Mouse (Mus musculus) left cerebral cortex, postnatal 4 days (tissue): ENCODE data around the gene Slc9a9. TPM values are rescaled to one million over a fixed set of nuclear protein-coding genes. Genes with fewer than 3 reads are reported as not detected.

Experiments
- DNase-seq: peaks from one replicate; pipeline ENCODE4 v3.0.0-alpha.2; 2022
- intact Hi-C: fragments of 180-260 bp; cut with DNase I; formaldehyde crosslinking; loops from one replicate; pipeline ENCODE4 v1.15.1; 2025
- total RNA-seq, 2 experiments: library from RNA; stranded (reverse); gene quantifications; 2 replicates each; pipeline ENCODE4 v1.2.3; 2021

The Slc9a9 gene
- total RNA-seq, 2 experiments from 2014 or later, result 11.0 to 11.9 TPM

DNA sequence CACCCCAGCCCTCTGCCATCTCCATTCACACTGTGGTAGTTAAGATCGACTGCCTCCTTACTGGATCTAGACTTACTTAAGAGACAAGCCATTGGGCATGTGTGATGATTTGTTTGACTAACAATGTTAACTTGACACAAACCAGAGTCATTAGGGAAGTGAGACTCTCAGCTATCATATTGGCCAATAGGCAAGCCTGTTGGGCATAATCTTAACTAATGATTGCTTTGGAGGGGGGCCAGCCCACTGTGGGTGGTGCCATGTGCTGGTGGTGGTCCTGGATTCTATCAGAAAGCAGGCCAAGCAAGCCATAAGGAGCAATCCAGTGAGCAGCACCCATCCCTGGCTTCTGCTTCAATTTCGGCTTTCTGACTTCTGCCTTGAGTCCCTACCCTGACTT, 398.8 kb downstream of the Slc9a9 start:
- DNase-seq, result no peak
- intact Hi-C loops, result no loop called here

DNA sequence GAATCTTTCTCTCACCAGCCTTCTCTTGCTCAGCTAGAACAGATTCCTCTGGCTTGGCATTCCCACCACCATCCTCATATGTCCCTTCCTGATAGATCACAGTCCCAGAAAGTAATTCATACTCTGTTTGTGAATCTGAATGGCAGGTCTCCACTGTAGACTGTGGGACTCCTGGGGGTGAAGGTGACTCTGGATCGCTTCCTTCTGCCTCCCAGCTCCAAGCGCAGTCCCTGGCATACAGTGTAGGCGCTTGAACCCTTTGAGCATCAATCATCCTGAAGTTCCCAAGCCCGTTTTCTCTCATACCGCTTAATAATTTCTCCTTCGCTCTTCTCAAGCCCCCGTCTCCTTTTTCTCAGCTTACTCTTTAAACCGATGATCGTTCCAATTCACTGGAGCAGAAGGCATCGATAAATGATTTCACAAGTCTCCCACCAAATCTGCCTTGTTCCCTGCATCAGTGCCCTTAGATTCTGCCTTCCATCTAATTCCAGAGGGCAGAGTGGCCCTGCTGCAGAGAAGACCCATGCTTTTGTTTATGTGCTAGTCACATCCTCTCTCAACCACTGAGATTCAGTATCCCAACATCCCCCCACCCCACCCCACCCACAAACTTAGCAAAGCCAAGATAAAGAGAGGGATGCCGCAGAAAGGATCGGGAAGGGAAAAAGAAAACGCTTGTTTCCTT, 401.3 kb downstream of the Slc9a9 start:
- intact Hi-C loops, result loop anchor here (10.0 kb wide), 1 partner anchor 334 kb away; the partner anchor contains the start of gene Chst2
- no peak for DNase-seq

DNA sequence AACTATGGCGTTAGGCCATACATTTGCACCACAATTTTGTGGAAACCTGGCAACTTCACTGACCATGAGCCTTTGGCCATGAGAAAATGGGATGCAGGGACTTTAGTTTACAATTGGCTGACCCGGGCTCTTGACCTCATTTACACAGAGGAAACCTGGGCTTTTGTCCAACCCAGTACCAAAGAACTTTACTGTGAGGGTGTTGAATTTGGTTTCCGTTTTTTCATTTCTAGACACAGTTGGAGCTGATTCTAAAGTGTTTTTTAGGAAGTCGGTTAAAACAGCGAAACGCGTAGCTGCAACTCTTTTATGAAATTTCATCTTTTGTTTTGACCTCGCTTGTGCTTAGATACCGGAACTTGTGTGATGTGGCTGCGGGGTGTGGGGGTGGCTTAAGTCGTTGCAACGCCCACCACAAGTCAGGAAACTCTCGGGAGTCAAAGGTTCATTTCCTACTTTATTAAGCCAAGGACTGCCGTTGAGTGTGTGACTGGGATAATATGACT, 402.8 kb downstream of the Slc9a9 start:
- DNase-seq, result no peak
- intact Hi-C loops, result loop anchor here (10.0 kb wide), 1 partner anchor 332 kb away; the partner anchor contains the start of gene Chst2

DNA sequence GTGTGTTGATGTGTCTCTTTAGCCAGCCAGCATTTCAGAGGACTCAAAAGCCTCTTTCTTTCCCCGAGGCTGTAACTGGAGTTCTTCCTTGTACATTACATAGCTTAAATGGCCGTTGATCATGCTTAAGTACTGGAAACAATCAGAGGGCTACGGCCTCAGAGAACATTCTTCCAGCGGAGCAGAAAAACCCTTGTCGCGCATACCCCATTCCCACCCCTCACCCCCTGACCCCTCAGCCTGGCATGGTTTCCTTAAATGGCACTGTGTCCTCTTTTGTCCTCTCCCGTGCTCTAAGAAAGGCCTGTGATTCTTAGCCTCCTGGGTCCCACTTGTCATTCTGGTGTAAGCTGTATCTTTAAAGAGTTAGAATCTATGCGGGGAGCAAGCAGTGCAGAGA, 404.0 kb downstream of the Slc9a9 start:
- intact Hi-C loops, result loop anchor here (10.0 kb wide), 1 partner anchor 331 kb away; the partner anchor contains the start of gene Chst2
- DNase-seq, result no peak

DNA sequence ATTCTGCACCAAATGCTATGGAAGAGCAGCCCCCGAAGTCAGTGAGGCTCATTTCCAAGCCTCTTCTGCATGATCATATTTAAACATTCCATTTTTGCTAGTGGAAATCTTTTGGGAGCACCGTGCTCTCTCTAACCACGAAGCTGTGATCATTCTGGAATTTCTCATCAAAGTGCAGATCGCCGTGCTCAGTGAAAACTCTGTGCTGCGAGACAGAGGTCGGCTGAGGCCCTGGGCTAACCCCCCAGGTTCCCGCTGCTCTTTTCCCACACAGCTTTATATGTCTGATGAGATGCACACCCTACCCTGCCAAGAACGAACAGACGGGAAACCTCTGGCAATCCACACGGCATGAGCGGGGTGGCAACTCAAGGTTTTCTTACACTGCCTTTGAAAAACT, 406.1 kb downstream of the Slc9a9 start:
- intact Hi-C loops, result loop anchor here (10.0 kb wide), 1 partner anchor 329 kb away; the partner anchor contains the start of gene Chst2

DNA sequence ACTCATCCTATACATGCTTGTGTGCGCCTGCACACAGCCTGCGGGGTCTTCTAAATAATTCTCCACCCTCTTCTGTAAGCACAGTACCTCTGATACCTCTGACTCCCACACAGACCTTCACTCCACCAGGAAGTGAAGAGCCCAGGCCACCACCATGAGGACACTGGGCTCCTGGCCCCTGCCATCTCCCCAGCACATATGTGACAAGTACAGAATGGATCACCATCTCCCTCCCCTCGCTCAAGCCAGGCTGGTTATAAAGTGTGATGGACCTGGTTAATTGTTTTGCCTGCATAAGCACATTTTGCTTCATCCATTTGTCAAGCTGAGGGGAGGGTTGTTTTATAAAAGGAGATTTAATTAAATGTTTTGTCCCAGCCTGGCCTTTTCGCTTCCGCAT, 408.2 kb downstream of the Slc9a9 start:
- intact Hi-C loops, result loop anchor here (10.0 kb wide), 1 partner anchor 327 kb away; the partner anchor contains the start of gene Chst2
- DNase-seq, result no peak

More for the DNA sequence above, 406.1 kb downstream of the Slc9a9 start:
- DNase-seq, result peak; percentile 32

DNA sequence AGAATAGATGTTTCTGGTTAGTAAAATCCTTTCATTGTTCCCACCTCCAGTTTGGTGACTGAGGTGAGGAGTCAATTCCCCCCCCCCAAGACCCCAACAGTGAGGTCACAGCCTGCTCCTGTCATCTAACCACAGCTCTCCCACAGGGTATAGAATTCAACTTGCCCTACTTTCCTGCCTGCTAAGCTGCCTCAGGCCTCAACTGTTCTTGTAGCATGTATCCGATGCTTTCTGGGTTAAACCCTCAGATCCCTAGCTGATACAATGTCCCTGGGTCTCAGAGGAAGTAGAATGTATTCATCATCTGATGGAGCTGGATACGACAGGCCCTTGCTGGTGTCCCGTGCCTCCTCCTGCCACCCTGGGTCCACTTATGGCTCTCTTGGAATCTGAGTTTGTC, 408.9 kb downstream of the Slc9a9 start:
- intact Hi-C loops, result loop anchor here (10.0 kb wide), 1 partner anchor 326 kb away; the partner anchor contains the start of gene Chst2

DNA sequence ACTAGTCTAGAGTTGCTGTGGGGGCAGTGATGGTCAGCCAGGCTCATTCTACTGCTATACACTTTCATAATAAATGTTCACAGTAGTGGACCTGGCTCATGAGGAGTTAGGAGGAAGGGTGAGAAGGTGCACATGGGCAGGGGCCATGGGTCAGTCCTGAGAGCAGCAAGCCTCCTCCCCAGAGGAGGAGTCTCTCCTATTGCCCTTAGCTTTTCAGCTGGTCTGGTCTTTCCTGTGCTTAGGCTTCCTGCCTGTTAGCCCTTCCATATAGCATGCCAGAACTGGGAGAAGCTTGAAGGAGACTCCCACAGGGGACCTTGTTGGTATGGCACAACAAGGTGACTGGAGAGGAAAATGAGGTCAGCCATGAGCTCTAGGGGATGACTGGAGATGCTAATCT, 410.2 kb downstream of the Slc9a9 start:
- intact Hi-C loops, result loop anchor here (10.0 kb wide), 1 partner anchor 325 kb away; the partner anchor contains the start of gene Chst2
- DNase-seq, result no peak

More for the DNA sequence above, 408.9 kb downstream of the Slc9a9 start:
- no peak for DNase-seq

DNA sequence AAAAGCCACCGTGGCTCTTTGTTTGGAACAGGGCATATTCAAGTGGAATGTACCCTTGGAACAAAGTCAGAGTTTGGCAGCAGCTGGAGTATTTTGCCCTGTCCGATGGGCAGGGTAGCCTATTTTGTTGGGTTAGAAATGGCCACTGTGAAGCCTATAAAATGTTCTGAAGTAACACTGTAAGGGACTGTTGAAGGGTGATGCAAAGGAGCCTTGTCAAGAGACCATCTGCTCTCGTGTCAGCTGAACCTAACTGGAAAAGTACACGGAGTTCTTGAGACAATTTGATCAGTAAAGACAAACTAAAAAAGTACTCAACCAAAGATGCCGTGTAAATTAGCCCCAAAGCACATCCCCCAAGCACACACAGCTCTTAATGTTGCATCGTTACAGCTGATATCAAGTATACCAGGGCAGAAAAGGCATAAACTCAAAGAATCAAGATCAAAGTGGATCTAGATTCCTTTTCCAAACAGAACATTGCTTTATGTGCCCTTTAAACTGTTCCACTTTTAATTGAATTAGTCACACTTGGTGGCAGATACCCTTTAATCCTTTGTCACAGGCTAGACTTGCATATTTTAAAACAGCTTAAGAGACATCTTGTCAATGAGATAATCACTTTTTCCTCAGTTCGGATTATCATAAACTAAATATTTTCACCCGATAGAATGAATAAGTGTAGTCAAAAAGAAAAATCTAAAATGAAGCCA, 416.6 kb downstream of the Slc9a9 start:
- no peak for DNase-seq
- intact Hi-C loops, result no loop called here

DNA sequence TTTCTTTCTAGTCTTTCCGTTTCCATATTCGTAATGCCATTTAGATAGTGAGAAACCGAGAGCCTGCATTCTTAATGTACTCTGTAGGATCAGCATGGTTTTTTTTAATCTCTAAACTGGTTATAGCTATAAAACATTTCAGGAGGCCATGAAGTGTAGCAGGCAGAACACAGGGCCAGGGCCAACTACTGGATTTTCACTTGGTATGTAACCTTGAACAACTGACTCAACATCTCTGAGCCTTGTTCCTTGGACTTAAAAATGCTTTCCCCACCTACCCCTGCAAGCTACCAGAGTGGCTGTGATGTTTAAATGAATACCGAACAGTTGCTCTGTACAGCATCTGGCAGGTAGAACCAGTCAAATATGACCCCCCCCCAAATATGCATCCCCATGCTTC, 418.5 kb downstream of the Slc9a9 start:
- intact Hi-C loops, result no loop called here

DNA sequence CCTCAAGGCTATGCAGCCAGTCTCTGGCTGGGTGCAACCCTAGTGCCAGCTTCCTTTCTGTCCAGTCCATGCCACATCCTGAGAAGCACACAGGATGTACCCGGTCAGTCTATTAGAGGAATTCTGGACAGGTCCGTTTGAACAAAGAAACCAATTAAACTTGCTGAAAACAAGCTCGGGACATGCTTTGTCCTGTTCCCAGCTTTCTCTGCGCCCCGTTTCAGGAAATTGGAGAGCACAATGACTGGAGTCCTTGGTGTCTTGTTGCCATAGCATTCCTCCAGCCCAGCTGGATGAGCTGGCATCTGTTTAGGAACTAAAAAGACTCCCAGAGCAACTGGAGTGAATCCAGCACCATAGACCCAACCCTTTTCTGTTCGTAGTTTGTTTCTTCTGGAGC, 419.3 kb downstream of the Slc9a9 start:
- intact Hi-C loops, result no loop called here
- DNase-seq, result peak; percentile 38

More for the DNA sequence above, 418.5 kb downstream of the Slc9a9 start:
- DNase-seq, result no peak

DNA sequence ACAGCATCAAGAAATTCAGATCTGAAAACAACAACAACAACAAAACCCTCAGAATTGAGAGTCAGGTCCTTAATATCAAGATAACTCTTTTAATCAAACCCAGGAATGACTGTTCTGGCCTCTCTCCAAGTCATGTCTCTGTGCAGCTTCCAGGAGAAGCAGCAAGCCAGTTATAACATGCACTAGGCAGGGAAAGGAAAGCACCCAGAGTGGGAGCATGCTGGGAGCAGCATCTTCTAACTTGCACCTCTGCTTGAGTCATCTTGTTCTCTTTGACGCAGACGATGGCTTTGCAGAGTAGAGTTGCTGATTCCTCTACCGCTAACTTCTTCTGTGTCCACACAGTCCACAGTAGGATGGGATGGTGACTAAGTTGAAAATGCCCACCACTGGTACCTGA, 426.8 kb downstream of the Slc9a9 start:
- intact Hi-C loops, result no loop called here
- no peak for DNase-seq

DNA sequence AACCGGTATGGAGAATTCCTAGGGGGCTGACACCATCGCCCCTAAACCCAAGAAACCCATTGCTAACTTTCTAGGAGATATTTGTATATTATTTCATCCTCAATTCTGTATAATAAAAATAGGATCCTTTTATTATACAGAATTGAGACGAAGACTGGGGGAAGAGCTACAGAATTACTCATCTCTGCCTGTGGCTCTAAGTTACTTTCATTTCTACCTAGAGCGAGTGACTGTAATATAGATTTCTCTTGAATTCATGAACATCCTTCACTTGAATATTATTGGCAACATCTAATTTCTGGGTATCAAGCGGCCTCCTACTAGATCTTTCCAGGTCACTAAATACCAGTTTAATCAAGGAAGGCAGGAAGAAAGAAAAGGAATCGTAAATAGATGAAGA, 436.1 kb downstream of the Slc9a9 start:
- intact Hi-C loops, result no loop called here
- DNase-seq, result no peak

DNA sequence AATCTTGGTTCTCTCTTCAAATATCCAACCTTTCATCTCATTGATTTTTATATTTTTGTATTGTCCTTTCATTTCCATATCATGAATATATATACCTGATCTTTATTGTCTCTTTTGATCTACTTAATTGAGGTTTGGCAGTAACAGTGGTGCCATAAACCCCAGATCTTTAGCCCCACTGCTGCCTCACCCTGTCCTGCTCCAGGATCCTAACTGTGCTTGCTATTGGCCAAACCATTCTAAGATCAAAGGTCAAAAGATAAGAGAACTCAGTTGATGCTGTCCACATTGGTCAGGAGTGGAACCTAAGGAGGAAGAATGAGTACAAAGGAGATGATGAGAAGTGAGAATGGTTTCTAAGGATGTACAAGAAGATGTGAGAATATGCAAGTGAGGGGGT, 440.1 kb downstream of the Slc9a9 start:
- no peak for DNase-seq
- intact Hi-C loops, result no loop called here

DNA sequence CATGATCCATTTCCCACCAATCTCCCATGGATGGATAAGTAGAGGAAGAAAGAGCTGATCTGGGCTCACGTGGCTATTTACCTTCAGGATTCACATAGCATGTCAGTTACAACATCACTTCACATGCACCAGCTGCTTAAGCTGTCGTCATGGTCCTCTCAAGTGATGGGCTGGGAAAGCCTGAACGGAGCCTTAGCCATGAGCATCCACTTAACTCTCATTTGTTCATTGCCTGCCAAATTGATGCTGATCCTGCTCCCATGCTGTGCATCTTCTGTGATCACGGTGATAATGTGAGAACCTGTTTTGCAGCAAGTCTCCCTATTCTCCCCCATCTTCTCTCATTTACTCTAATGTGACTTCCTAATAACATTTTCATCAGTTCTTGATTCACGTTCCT, 441.1 kb downstream of the Slc9a9 start:
- peak; percentile 13 for DNase-seq
- intact Hi-C loops, result no loop called here

DNA sequence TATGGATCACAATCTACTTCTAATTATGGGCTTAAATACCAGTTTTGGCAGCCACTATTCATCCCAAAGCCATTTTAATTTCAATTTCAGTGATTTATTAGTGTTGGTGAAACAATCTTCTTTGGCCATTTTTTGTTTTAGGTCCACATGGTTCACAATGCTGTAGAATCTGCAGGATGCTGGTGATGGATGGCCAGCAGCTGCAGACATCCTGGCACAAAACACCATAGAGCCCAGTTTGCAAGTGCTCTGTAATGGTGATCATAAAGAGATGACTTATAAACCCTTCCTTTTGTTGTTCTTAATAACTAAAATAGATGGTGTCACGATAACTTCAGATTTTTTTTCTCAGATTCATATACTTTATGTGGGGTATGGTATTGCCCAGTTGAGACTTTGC, 442.0 kb downstream of the Slc9a9 start:
- no peak for DNase-seq
- intact Hi-C loops, result no loop called here

DNA sequence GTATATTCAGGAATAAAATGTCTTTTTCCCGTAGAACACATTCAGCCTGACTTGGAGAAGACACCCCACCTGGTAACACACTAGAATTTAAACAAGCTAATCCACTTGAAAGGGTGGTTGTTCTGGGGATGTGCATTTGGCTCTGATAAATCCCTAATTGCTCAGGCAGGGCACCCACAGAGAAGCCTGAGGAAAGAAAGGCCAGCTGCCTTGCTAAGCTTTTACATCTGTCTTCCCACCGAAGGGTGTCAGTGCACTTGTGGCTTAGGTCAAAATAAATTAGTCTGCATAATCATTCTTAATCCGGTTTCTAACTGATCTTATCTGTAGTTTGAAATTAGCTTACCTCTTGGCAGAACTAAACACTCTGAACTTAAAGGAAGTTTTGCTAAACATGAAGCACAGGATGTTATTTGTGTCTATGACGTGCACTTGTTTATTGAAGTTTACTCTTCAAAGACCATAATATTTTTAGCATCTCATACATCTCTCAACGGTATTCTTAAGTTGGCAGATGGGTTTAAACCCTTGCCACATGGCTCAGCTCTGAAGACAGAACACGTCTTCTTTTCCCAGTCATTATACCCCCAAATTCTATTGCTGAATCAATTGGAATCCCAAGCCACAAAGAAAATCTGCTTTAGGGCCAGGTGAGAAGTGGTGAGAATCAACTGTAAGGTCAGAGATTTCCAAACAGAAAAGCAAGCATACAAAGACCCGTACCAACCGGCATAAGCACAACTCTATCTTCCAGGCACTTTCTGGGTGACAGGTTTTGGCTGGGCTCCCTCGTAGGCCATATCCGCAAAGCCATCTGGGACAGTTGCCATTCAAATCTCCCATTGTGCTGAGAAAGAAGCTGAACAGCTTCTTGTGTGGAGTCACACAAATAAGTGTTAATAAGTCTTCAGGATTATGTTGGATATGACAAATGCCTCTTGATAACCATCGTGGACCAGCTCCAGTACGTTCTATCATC, 443.7 kb downstream of the Slc9a9 start:
- peak; percentile 58 for DNase-seq
- intact Hi-C loops, result no loop called here

DNA sequence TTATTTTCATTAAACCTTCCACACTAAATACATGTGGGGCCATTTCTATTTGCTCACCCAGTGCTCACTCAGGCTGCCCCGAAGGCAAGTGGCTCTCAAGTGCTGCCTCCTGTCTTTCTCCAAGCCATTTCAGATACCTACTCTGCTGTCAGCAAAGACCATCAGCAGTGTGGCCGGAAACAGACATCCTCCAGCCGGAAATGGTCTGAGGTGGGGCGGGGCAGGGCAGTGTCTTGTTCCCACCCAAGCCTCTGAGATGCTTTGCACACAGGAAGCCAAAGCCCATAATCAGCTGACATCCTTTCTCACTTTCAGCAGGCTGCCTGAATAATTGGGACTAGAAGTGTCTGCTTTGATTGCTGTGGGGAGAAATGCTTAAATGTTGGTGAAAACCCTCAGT, 450.4 kb downstream of the Slc9a9 start:
- intact Hi-C loops, result no loop called here
- no peak for DNase-seq

DNA sequence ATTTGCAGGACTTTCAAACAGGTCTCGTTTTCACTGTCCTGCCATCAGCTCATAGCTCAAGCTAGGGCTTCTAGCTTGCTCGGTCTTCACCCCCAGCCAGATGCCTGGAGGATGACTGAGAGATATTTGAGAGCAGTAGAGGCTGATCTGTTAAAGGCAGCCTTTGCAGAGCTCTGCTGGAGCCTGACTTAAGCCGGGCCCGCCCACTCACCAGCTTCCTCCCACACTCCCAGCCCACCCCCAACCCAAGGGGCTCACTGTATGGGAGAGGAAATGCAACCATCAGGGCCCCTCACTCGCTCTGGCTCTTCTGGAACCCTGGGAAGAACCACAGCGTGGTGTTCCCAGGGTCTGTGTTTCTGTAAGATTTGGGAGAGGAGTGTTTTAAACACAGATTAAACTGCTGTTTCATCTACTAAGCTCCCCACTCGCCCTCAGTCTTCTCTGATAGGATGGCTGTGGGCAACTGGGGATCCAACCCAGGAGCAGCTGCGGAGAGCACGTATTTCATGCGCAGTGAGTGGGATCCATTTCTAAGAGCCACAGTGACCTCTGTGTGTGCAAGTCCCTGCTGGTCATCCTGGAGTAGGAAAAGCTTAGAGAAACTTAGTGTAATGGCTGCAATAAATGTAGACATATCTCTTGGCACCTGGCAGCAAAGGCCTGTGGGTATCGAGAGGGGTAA, 451.6 kb downstream of the Slc9a9 start:
- intact Hi-C loops, result no loop called here
- DNase-seq, result no peak

DNA sequence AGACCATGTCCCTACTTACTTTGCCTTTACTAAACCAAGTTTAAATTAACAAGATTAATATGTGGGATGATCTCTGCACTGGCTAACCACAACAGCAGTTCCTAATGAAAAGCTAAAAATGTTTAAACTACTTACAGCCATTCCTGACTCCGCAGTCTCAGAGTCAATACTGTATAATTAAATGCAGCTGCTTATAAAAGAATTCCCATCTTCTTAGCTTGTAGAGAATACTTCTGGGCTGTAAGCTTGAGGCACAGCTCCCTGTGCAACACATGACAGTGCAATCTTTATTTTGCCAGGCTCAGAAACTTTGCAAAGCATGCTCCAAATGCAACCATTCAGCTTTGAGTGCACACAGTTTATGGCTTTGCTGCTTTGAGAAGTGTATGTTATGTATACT, 456.0 kb downstream of the Slc9a9 start:
- intact Hi-C loops, result no loop called here
- DNase-seq, result no peak
